Mouse (Mus musculus) kidney, postnatal 36 days (tissue): ENCODE measurements around the gene Znrd1as.

Experiments used
- DNase-seq, 2 experiments: peaks; one replicate each; pipeline ENCODE4 v3.0.0; 2021 to 2022; ENCODE audit warnings: mixed read lengths in 2 of 2

The Znrd1as gene

DNA sequence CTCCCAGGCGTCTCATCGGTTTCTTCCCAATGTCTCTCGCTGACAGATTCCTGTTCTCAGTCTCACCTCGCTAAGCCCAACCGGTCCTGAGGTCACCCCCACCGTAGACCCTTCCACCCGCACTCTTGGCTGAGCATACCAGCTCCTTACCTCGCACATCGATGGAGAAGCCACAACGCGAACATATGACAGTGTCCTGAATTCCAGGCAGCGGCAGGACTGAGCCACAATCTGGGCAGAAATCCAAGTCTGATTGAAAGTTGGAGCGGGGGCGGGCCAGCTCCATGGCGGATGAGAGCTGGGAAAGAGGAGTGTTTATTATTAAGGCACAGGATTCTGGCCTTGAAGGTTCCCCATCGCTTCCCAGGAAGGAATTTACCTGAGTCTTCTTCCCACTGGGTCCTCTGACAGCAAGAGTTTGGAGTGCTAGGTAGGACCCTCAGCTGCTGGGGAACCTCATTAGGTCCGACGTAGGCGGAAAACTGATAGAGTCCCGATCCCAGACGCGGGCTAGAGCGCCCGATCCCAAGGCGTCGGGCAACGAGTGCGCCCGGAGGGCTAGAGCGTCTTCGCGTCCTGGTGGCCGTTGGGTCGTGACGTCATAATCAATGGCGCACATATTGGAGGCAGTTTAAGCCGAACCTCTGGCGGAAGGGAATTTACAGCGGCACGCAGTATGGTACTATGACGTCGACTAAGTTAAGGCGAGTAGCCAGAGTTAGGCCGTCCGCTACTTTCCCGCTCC lies at the start of gene Znrd1as, which contains the start of gene Znrd1:
Gene Znrd1as, plus strand, starts transcription at position 594 of the 745 bp plus-strand sequence.
Gene Znrd1, minus strand, starts transcription at position 561 of the 745 bp plus-strand sequence.
- peak; percentile 96 to 97 for DNase-seq

DNA sequence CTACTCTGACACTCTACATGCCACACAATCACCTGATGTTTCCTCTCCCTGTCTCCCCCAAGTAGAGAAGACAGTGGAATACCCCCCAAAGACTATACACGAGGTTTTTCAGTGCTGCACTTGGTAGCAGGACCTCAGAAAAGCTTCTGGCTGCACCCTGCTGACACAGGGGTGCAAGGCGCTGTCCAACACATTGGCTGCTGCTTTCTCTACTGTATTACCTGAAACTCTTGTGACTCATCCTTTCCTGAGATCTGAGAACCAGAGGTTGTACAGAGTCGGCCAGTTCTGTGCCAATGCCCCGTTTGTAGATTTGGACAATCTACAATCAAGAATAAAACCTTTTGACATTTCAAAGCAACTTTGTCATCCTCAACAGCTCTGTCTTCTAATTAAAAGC lies 48.6 kb upstream of the Znrd1as start:
- DNase-seq: no peak

DNA sequence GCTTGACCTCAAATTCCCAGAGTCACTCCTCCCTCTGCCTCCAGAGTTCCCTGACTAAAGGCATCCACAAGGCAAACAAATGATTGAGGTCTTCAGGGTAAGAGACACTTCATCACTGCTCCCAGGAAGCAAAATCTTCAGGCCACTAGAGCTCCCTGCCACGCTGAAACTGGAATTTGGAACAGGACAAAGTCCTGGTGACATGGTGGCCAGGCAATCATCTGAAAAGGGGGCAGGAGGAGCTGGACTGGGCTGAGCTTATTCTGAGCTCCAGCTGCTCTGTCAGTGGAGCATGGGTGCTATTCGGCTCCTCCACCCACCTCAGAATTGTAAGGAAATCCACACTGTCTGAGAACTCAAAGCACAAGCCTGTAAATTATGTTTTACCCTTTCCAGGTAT lies 46.4 kb upstream of the Znrd1as start:
- peak in 1 of 2 experiments; percentile 25 for DNase-seq

DNA sequence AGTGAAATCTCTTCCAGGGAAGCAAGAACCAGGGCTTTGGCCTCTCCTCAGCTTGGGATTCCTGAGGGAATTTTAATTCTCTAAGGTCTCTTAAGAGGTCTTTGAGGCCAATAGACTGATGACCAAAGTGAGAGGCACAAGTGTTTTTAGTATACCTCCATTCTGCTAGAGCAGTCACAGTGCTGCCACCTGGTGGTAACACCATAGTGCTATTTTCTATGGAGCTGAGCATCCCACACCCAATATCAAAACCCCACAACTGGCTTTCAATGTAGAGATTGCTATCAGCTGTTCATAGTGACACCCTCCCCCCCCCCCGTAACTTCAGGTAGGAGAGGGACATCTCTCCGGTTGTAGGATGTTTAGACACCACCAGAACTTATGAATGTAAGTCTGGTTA lies 44.3 kb upstream of the Znrd1as start:
- peak; percentile 82 to 94 for DNase-seq

DNA sequence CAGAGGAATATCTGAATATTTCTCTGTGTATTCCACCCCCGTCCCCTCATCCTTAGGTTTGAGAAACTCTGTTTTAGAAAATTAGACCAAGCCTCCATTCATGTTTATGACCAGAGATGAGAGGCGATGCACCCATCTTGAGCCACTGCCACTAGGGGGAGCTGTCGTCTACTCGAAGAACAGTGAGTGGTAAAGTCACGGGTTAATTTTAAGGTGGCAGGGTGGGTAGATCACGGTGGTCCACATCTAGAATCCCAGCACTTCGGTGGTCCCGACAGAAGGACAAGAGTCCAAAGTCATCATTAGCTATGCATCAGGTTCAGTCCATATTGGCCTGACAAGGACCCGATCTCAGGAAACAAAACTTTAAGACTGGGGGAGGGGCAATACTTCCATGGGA lies 43.3 kb upstream of the Znrd1as start:
- DNase-seq: peak; percentile 52 to 88

DNA sequence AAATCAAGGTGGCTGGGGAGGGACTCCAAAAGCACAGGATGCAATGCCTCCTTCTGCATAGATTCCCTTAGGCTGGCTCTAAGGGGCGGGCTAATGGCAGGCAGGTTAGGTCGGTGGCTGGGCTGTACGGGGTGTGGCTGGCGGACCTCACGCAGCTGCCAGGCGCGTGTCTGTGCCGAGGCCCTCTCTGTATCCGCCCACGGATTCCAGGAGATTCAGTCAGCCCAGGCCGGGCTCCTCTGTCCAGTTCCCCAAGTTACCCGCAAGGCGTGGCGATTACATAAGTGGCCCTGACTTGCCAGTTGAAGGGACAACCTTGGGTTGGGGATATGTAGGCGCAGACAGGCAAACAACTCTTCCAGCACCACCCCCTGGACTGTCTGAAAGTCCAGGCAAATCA lies 38.2 kb upstream of the Znrd1as start:
- DNase-seq: peak in 1 of 2 experiments; percentile 10

DNA sequence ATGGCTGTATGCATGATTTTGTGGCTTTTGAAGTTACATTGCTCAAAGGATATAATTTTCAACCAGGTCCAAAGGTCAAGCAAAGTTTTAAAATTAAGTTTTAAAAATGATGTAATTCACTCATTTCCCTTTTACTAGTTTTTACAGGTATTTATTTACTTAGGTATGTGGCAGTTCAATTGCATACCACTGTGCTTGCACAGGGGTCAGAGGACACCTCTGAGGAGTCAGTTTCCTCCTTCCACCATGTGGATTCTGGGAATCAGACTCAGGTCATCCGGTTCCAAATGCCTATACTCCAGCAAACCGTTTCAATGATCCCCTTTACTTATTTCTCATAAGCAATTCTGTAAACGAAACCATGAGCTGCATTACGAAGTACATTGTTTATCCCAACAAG lies 35.7 kb upstream of the Znrd1as start:
- DNase-seq: no peak

DNA sequence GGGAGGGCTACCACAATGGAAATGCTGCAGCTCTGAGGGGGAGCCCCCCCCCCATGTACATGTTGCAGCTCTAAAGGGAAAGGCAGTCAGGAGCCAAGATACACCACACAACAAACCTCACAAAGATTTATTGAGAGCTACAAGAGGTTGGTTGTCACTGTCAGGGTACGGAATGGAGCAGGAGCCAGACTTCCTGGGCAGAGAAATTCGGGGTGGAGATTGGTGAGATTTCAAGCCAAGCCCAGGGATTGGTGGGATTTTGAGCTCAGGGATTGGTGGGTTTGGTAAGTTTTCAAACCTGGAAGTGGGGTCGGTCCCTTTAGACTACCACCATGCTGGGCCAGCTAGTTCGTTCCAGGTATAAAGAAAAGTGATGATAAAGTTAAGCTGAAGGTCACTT lies 34.9 kb upstream of the Znrd1as start:
- no peak for DNase-seq

DNA sequence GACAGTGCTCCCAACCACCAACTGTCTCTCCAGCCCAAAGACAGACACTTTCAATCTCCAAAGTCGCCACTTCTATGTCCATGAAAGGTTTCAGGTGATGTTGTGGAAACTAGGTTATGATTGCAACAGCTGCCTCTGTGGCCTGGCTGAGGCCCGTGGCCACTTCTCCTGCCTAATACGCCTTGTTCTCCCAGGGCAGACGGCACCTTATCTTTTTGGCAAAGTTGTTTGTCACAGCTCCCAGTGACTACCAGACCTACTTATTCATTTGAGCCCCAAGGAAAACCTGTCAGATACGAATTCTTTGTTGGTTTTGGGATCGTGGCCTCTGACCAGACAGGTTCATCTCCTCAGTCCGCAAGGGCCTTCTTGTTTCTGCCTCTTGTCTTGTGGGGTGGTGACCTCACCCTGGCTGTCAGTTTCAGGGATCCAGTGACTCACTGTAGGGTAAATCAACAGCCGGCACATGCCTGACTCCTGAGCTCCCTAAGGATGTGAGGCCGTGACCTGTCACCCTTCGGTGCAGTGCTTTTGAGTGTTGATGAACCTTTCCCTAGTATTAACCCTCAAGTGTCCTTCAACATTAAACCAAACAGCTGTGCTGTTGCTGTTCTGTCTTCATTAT lies 30.8 kb upstream of the Znrd1as start:
- no peak for DNase-seq

DNA sequence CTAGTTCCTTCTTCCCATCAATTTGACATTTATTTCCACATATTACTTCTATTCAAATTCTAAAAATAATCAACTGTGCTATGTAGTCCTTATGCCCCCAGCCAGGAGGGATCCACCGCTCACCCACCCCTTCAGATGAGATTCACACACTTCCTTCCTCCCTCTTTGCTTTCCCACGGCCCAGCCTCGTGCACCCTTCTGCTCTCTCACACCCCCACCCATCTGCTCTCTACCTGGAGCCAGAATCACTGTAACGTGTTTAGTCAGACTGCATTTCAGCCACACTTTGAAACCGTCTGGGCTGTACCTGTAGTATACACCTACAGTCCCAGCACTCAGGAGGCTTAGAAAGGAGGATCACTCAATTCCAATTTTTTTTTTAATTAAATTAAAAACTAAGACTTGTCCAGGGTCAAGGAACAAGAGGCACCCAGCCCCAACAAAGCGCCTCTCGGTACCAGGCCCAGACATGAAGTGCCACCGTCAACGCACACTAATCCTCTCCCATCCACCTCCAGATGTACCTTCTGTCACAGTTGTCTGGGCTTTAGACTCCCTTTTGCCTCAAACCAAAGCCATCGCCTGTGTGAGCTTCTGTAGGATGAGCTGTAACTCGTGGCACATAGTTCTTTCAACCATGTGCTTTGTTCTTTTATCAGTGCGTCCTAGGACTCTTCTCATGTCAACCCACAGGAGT lies 29.0 kb upstream of the Znrd1as start:
- no peak for DNase-seq

DNA sequence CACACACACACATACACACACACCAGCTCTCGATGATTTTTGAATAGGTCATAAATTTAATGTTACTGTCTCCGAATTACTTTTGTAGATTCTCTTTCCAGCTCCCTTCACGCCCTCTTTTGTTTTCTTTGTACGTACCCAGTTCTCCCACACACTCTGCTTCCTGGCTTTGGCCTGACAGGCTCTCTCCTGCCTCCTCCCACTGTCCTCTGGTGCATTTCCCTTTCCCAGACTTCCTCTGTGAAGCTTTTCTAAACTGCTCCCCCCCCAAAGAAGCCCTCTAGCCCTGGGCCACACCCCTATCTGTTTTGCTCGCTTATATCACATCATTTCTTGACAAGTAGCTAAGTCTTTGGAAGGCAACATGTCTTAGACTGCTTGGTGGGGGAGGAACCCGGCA lies 28.2 kb upstream of the Znrd1as start:
- DNase-seq: peak; percentile 30 to 64

DNA sequence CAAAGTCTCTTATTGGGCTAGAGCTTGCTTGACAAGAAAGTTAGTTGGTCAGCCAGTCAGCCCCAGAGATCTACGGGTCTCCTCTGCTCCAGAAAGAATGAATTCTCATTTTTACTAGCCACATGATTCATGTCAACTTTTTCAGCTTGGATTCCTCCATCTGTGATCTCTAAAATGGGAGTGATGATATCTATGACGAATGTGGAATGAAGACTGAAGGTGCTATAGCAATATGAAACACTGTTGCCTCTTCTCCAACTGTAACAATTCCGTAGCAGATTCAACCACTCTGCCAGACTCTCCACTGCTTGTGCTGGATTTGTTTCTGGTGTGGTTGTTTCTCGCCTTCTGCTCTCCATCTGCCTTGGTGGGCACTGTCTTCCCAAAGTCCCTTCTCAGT lies 27.3 kb upstream of the Znrd1as start:
- DNase-seq: no peak

DNA sequence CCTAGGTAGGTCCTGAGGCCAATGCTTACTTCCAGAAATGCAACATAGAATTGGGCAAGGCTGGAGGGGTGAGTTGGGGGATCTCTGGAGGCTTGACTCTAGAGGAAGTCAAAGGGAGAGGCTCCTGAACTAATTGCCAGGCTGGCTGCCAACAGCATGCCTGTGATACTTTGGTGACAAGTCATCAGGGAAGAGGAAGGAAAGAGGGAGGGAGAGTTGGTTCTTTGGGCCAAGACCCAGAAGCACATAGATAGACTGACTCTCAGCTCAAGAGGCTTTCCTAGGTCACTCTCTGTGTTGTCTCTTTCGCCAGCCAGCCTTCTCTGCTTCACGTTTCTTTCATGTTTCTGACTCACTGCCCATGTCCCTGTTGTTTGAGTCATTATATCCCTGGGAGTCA lies 26.6 kb upstream of the Znrd1as start:
- DNase-seq: peak; percentile 60 to 66

DNA sequence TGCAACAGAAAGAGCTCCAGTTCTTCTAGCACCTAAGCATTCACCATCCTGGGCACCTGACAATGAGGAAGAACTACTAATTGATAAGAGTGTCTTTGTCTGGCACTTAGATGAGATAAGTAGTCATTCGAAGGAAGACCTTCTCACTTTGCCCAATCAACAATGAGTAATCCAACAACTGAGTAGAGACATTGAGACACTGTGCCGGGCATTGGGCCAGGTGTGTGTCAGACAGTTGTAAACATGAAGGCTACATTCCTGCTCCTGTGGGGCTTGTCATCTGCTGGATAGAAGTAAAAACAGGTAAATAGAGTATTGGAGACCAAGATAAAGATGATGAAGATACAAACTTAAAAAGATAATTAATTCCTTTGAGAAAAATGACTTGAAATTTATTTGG lies 20.3 kb upstream of the Znrd1as start:
- DNase-seq: no peak

DNA sequence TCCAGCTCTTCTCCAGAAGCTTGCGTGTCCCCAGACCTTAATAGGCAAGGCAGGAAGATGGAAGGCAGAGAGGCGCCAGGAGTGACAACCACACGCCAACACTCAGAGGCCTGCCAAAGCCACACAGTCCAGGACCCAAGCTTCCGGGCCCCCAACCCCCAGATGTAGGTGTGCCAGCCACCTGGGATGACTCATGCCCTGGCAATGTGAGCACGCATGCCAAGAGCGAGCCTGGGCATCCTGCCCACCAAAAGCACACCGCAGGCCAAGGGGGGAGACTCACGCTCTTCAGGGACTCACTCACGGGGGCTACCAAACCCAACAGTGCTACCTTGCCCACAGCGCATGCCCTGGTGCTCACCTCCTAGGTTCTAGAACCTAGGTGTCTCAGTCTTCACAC lies 16.0 kb upstream of the Znrd1as start:
- DNase-seq: peak; percentile 37 to 63

DNA sequence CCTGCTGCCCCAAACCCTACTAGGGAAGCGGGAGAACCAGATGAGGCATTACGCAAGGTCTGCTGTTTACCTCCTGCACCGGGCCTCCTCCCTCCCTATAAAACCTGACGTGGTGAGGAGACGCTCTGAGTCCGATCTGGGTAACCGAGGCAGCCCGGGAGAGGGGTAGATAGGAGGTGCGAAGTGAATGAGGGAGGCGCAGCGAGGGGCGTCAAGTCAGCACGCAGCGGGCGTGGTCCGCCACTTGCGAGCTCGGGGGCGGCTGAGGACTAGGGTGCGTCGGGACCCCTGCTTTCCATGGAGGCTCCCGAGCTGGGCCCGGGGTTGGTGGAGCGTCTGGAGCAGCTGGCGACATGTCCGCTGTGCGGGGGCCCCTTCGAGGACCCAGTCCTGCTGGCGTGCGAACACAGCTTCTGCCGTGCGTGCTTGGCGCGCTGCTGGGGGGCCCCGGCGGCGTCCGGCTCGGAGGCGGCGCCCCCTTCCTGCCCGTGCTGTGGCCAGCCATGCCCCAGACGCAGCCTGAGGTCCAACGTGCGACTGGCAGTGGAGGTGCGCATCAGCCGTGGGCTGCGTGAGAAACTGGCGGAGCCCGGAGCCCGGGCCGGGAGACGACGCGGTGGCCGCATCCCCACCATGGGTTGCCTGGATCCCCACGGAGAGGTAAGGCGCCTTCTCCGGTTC lies 15.5 kb upstream of the Znrd1as start, which contains the start of gene Rnf39:
Gene Rnf39, plus strand, starts transcription at position 128 of the 681 bp plus-strand sequence.
- DNase-seq: peak in 1 of 2 experiments; percentile 18

DNA sequence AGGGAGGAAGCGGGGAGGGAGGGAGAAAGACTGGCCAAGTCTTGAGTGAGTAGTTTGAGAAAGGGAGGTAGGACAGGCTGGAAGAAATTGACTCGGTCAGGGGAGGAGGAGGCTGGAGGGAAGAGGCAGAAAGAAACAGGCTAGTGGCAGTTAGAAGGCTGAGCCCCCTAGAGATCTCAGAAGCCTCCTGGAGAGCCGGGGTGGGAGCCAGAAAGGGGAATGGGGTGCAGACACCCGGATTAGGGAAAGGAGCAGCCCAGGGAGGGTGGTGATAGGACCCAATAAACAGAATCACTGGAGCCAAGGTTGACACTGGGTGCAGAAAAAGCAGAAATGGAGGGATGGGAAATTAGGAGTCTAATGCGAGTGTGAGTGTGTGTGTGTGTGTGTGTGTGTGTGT lies 14.7 kb upstream of the Znrd1as start:
- DNase-seq: no peak

DNA sequence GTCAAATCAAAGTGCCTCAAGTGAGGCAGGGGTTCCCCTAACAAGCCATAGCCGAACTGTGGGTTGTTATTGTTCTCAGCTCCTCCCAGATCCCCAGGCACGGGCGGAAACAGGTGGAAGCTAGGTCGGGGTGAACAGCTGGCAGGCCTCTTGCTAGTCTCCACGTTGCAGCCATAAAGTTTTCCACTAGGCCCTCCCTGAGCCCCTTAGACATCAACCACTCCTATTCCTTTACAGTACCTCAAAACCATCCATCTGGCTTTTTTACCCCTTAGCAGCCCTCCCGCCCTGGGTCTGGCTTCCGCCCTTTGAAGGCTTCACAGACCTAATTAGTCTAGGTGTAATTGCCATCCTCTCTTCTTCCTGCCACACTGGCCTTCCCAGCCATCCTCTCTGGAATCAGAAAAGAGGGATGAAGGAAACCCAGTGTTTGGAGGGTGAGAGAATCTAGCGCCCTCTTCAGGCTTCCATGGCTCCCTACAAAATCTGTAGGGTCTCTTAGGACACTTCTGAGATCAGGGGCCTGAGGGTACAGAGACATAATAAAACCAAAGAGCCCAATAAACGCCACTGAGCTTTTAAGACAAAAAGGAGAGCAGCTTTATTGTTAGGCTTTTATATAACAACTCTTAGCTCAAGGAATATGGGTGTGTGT lies 14.1 kb upstream of the Znrd1as start:
- DNase-seq: no peak

DNA sequence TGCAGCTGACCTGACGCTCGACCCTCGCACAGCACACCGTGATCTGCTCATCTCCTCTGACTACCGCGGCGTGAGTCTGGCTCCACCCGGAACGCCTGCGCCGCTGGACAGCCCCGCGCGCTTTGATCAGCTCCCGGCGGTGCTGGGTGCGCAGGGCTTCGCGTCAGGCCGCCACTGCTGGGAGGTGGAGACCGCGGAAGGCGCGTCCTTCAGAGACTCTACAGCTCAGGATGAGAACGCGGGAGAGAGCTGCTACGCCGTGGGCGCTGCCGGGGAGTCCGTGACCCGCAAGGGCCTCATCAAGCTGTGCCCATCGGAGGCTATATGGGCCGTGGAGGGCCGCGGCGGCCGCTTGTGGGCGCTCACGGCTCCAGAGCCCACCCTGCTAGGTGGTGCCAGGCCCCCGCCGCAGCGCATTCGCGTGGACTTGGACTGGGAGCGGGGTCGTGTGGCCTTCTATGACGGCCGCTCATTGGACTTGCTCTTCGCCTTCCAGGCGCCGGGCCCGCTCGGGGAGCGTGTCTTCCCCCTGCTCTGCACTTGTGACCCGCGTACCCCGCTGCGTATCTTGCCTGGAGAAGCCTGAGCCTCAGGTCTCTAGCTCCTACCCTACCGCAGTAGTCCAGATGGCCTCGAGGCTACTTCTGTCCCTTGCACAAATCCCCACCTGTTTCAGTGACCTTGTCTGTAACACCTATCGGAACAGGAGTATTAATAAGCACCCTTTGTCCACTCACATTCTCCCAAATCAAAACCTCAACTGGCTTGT lies 11.2 kb upstream of the Znrd1as start:
- peak; percentile 36 to 76 for DNase-seq

DNA sequence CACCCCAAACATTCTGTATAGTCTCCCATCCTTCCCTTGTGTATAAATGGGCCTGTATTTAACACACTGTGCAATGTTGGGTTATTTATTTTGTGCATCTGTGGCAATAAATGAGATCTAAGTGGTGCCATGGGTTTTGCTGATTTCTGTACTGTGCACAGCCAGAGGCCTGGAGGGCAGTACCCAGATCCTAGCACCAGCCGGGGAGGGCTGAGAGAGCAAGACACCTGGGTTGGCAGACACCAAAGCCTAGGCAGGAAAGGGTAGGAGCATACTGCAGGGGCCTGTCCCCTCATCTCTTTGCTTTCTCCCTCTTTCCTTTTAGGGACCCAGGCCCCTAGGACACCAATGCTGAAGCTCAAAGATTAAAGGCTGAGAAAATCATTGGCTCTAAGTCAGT lies 10.1 kb upstream of the Znrd1as start:
- no peak for DNase-seq

DNA sequence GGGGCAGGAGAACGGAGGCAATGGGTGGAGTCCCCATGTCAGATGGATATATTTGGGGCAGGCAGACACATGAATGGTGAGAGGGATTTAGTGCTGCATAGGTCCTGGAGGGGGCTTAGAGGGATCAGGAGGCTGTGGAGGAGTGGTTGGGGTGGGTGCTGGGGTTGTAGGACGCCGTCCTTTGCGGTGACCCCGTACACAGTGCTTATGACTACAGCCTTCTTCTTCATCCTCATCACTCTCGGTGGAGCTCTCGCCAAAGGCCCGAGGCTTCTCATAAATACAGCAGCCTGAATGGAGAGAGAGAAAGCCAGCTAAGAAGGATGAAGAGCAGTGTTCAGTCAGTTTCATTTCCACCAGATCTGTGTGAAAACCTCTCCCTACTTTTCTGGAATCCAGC lies 9.1 kb upstream of the Znrd1as start:
- DNase-seq: no peak
